Mouse (Mus musculus) ES-E14 (cell line): ENCODE results near the gene Fam50a. TPM values are rescaled to one million over a fixed set of nuclear protein-coding genes. Genes with fewer than 3 reads are reported as not detected.

Source experiments
- DNase-seq: peaks from one replicate; pipeline ENCODE4 v3.0.0-alpha.2; 2013; ENCODE audit warnings: low read depth, low spot score
- H3K27ac ChIP-seq: 2 replicates; pipeline ENCODE4 v1.5.1; 2012; ENCODE audit warnings: low read depth, mild to moderate bottlenecking, low read length, moderate library complexity, mixed read lengths; ENCODE audit not compliant: poor library complexity, insufficient read depth, severe bottlenecking
- H3K36me3 ChIP-seq: 2 replicates; pipeline ENCODE4 v1.6.1; 2012; ENCODE audit warnings: mild to moderate bottlenecking, low read length, moderate library complexity, mixed read lengths; ENCODE audit not compliant: control insufficient read depth, poor library complexity, insufficient read depth, severe bottlenecking
- H3K4me1 ChIP-seq, 2 experiments: fragments of 150-350 bp in 1 of 2; sonication (generic) in 1 of 2; 2 replicates each; pipeline ENCODE4 v1.6.1; 2012; ENCODE audit warnings: low read length in 2 of 2, mild to moderate bottlenecking in 1 of 2, mixed read lengths in 1 of 2; ENCODE audit not compliant: control insufficient read depth in 2 of 2, insufficient read depth in 2 of 2, poor library complexity in 1 of 2
- H3K4me3 ChIP-seq, 2 experiments: fragments of 150-350 bp in 1 of 2; sonication (generic) in 1 of 2; 2 replicates each; pipeline ENCODE4 v1.5.1; 2012; ENCODE audit warnings: low read length in 2 of 2, low read depth in 1 of 2, mild to moderate bottlenecking in 1 of 2, mixed read lengths in 1 of 2; ENCODE audit not compliant: insufficient read depth in 1 of 2, poor library complexity in 1 of 2, severe bottlenecking in 1 of 2
- H3K9ac ChIP-seq: 2 replicates; pipeline ENCODE4 v1.6.1; 2012; ENCODE audit warnings: low read depth, mild to moderate bottlenecking, low read length, mixed read lengths; ENCODE audit not compliant: poor library complexity, insufficient read depth, severe bottlenecking
- H3K9me3 ChIP-seq: fragments of 150-350 bp; sonication (generic); 2 replicates; pipeline ENCODE4 v1.6.1; 2012; ENCODE audit warnings: low read depth, mild to moderate bottlenecking, low read length; ENCODE audit not compliant: control insufficient read depth, insufficient read depth
- CHD2 ChIP-seq: IDR thresholded peaks from 2 replicates; pipeline ENCODE4 v1.6.1; 2014; ENCODE audit warnings: mild to moderate bottlenecking, low read depth, low read length, inconsistent platforms
- HCFC1 ChIP-seq: IDR thresholded peaks from 2 replicates; pipeline ENCODE4 v1.6.1; 2012; ENCODE audit warnings: low read length, inconsistent platforms, borderline replicate concordance; ENCODE audit not compliant: insufficient read depth
- MAFK ChIP-seq: IDR thresholded peaks from 2 replicates; pipeline ENCODE4 v1.6.1; 2014; ENCODE audit warnings: mild to moderate bottlenecking, low read depth, low read length, inconsistent platforms; ENCODE audit not compliant: insufficient read depth
- ZC3H11A ChIP-seq: IDR thresholded peaks from 2 replicates; pipeline ENCODE4 v1.6.1; 2012; ENCODE audit warnings: low read depth, mild to moderate bottlenecking, inconsistent platforms, low read length, borderline replicate concordance
- ZNF384 ChIP-seq: IDR thresholded peaks from 2 replicates; pipeline ENCODE4 v1.6.1; 2012; ENCODE audit warnings: low read depth, low read length, inconsistent platforms
- in situ Hi-C, 2 experiments: fragments of 600-800 bp; cut with MboI; formaldehyde crosslinking; loops; one replicate each; pipeline ENCODE4 v1.15.1; 2025; ENCODE audit warnings: low sequenced_read_pairs in 2 of 2, inconsistent platforms in 1 of 2; ENCODE audit not compliant: unreplicated experiment in 2 of 2
- total RNA-seq: library from RNA; depleted of rRNA; stranded (reverse); fragments of 300-350 nt; gene quantifications from 2 replicates; pipeline ENCODE4 v1.2.3, GENCODE M21; 2012

The Fam50a gene
- total RNA-seq, 1 experiment = 33.6 TPM

DNA sequence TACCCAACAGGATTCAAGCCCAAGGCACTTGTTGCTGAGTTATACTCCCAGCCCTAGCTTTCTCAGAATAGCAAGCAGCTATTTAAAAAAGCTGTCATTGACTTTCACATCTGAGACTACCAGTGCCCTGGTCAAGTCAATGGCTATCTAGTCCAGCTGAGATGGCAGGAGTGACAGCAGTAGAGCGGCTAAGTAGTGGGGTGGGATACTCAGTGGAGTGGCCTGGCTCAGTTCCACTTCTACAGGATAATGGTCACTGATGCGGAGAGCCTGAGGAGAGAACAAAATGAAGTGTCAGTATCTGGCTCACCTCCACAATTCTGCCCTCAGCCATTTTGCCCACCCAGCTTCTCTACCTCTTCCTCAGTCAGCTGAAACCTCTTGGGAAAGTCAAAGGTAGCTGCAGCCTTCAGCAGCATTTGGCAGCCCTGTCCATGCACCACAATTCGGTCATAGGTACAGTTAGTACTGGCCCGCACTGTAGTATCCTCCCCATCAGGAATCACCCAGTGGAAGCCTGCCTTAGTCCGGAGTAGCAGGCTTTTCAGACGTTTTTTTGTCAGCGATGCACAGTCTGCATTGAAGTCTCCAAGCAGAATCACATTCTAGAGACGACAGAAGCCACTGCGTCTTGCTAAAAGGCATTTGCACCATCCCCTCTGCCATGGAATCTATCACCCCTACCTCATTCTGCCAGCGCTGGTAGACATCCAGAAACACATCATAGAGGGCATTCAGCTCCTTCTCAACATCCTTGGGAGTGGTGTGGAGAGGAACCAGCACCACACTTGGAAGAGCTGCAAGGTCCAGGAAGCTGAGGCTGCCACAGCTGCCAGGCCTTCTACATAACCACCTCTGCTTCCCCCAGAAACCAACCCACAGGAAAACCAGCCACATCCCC is 39.2 kb upstream of the Fam50a start:
- Histone ChIP-seq H3K4me3 (0 out of 4 replicates have a peak overlapping the region, but pooled peaks of 1 of the 2 experiments have one; percentile 17), H3K9me3 (no peaks in the 10 kb centered on the region), H3K4me1 (peaks cover 0 to 2% of the 10 kb centered on the region in 2 experiments; a peak in 1 of 4 replicates), H3K36me3 (peaks cover 18% of the 10 kb centered on the region), H3K27ac (no peak overlapping the region), H3K9ac (no peak overlapping the region; the same call in 1 of the 2 replicates)
- in situ Hi-C loops = no loop called here
- DNase-seq = no peak
- no peak for TF ChIP-seq MAFK
- TF ChIP-seq ZC3H11A = no peak

DNA sequence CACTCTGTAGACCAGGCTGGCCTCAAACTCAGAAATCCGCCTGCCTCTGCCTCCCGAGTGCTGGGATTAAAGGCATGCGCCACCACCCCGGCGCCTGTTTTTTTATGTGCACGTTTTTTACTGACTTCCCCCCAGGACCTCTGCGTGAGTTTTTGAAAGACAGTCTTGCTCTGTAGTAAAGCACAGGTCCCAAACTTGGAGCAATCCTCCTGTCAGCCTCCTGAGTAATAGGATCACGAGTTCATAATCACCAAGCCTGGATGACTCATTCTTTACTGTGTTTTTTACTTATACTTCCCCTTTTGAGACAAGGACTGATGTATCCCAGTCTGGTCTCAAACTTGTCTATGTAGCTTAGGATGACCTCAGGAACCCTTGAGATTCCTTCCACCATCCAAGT is 34.9 kb upstream of the Fam50a start:
- no peak overlapping the region for H3K27ac ChIP-seq
- H3K9ac ChIP-seq = no peak overlapping the region
- H3K4me1 ChIP-seq = no peaks in the 10 kb centered on the region
- in situ Hi-C loops = no loop called here
- H3K36me3 ChIP-seq = peaks cover 3% of the 10 kb centered on the region
- TF ChIP-seq ZNF384 (no peak), CHD2 (no peak), ZC3H11A (no peak), MAFK (no peak)
- H3K9me3 ChIP-seq = no peaks in the 10 kb centered on the region
- H3K4me3 ChIP-seq = no peak overlapping the region
- DNase-seq = no peak

GRCm38 (mm10) chrX:74281041-74281731 is 31.6 kb upstream of the Fam50a start:
- DNase-seq = no peak
- no peaks in the 10 kb centered on the region for H3K36me3 ChIP-seq
- H3K27ac ChIP-seq = no peak overlapping the region
- H3K4me3 ChIP-seq = peak overlapping the region; percentile 83 to 93
- in situ Hi-C loops = no loop called here
- TF ChIP-seq MAFK (no peak), CHD2 (no peak), ZNF384 (no peak), ZC3H11A (no peak), HCFC1 (no peak)
- H3K9me3 ChIP-seq = no peaks in the 10 kb centered on the region
- peak overlapping the region; percentile 50; the same call in 1 of the 2 replicates for H3K9ac ChIP-seq
- H3K4me1 ChIP-seq = no peaks in the 10 kb centered on the region

DNA sequence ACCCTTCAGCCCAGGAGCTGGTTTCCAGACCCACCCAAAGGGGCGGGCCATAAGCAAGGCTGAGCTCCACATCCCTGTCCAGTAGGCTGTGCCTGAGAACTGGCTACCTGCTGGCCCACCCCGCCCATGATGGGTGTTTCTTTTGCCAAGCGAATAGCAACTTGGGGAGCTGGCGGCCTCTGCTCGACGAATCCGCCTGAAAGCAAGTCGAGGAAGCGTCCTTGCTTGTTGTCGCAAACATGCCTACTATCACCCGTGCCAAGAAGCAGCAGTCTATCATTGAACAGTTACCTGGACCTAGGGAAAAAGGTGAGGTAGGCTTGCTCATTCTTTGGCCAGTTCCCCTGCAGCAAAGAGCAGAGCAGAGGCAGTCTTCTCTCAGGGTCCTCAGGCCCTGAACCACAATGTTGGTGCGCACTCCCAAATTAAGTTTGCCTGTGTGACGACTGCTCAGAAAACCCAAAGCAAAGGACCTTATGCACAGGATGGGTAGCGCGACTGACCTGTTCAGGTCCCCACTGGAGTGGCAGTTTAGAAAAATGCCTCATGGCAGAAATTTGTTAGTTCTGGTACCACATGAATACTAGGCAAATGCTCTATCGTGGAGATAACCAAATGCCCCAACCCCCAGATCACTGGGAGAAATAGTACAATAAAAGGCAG is 31.0 kb upstream of the Fam50a start, which contains the start of the genes Taz and Dnase1l1:
Taz (plus strand) TSS at position 181 of the 663 bp plus-strand sequence.
Dnase1l1 (minus strand) TSS at position 606 of the 663 bp plus-strand sequence.
- Histone ChIP-seq H3K4me1 (no peaks in the 10 kb centered on the region), H3K36me3 (no peaks in the 10 kb centered on the region), H3K9me3 (no peaks in the 10 kb centered on the region), H3K9ac (peak within 1 kb of the TSS; percentile 80), H3K27ac (0 out of 2 replicates have a peak within 1 kb of the TSS, but pooled peaks have one; percentile 48), H3K4me3 (peak within 1 kb of the TSS; percentile 83 to 93)
- DNase-seq = no peak
- in situ Hi-C loops = no loop called here
- TF ChIP-seq CHD2 (no peak), ZC3H11A (no peak), MAFK (no peak), HCFC1 (no peak), ZNF384 (no peak)
